Mouse (Mus musculus) activated CD4-positive, CD25-positive, alpha-beta regulatory T cell, adult 4 months (primary cell): ENCODE results near the gene Tuba3b. TPM values are rescaled to one million over a fixed set of nuclear protein-coding genes. Genes with fewer than 3 reads are reported as not detected.

Source experiments
- ATAC-seq: one replicate; pipeline ENCODE4 v1.8.0; 2017
- polyA plus RNA-seq, 2 experiments: library from polyadenylated mRNA; unstranded; fragments of 100-300 nt; shearing (Covaris generic); gene quantifications; one replicate each; pipeline ENCODE4 v1.2.1; 2017

Tuba3b gene
- polyA plus RNA-seq, result not detected

DNA sequence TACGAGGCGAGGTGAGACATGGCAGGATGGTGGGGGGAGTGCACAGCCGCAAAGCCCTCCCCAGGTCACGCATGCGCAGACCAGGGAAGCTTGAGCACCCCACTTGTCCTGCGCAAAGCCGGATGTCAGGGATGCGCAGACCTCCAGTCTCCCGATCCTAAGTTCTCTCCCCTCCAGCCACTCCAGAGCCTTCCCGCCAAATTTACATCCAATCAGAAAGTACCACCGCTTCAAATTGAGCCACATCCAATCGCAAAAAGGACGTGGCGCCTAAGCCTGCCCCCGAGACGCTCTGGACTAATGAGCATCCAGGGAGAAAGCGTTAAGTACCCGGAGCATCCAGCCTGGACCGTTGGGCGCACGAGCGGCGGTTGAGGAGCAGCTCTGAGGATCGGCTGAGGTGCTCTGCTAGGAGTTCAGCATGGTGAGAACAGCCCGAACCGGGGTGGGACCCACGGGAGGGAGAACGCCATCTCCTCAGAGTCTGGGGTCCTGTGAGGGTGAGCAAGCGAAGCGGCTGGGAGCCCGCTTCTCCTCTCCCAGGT, at the start of gene Tuba3b:
Gene Tuba3b, plus strand, starts transcription at position 92 of the 545 bp plus-strand sequence.
- ATAC-seq, result no peak

GRCm38 (mm10) chr6:145567296-145567695, 48.3 kb upstream of the Tuba3b start:
- no peak for ATAC-seq

DNA sequence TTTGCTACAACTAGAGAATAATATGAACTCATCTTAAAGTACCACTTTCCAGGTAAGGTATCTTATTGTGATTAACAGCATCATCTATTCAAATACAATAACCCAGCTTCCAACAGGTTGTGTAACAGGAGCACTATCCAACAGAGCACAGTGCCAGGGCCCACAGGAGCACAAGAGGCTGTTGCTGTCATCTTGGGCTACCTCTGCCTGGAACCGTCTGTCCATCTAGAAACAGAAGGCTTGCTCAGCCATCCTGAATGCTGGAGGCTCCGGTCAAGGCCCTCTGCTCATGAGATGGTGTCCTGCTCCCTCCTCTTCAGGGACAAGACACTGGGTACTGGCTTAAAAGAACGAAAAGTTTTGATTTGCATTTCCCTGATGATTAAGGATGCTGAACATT, 47.7 kb upstream of the Tuba3b start:
- no peak for ATAC-seq

DNA sequence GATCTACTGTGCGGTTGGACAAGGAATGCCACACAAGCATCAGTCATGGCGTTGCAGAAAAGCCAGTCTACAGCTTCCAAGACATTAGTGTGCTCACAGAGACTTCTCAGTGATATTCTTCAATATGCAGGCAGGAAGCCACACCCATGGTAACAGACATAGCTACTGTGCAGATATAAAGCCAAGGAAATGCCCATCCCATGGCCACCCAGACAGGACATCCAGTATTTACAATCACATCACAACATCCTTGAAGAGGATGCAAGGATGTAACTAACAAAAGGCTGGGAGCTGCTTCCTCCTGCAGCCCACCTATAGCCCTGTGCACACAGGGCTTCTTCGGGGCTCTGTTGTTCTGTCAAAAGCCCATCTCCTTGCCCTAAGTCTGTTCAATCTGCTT, 46.9 kb upstream of the Tuba3b start:
- ATAC-seq, result no peak

DNA sequence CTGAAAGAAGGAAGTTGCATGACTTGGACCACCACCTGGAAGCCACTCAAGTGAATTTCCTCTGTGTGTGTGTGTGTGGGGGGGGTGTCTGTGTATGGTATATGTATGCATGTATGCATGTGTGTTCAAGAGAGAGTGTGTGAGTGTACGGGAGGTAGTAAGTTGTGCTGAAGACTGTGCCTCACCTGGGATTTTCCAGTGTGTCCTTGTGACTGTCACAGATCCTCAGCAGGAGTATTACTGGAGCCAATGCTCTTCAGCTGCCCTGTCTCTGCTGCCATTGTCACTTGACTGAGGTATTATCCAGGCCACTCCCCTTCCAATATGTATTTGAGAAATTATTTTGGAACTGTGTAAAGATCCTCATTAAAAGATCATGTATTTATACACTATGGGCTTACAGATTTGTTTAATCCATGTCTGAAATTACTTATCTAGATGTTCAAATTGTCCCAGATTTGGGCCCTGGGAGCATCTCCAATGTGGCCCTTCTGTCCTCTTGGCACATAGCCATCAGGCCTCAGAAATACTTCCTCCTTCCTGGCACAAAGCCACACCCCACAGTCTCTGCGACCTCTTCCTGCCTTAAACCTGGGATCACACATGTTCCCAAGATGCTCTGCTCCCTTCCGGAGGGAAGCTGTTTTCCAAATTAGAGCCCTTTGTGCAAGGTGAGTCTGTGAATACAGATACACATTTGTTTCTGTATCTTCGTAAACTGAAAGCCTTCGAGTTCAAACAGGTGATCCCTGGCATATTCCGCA, 42.1 kb upstream of the Tuba3b start:
- no peak for ATAC-seq

DNA sequence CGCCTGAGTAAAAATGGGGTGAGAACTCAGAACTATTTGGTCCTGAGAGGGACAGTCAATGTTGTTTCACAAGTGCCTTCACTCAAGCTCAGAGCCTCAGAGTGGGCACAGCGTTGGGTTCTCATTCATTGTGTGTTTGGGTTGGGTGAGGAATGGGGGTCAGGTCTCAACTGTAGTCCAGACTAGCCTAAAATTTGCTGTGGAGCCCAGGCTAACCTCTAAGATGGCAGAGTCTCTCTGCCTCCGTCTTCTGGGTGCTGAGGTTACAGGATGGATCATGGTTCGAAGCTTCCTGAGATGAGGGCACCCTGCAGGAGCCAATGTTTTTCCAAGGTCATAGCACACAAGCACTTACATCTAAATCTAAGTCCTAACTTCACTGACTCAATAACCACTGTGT, 38.8 kb upstream of the Tuba3b start:
- no peak for ATAC-seq

- ATAC-seq, result no peak
These were observed 36.9 kb upstream of the Tuba3b start for GRCm38 (mm10) chr6:145578457-145579185.

DNA sequence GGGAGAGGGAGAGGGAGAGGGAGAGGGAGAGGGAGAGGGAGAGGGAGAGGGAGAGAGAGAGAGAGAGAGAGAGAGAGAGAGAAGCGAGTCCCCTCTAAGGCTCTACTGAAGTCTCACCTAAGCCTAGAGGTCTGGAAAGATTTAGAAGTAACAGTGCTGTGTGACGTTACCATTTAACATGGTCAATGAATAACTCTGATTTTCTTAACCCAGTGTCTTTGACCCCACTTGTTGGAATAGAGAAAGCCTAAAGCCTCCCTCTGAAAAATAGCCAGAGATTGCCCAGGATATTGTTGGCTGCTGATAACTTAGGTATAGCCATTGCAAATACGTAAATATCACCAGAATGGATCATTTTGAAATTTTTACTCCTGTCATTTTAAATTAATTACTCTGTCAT, 35.8 kb upstream of the Tuba3b start:
- no peak for ATAC-seq

DNA sequence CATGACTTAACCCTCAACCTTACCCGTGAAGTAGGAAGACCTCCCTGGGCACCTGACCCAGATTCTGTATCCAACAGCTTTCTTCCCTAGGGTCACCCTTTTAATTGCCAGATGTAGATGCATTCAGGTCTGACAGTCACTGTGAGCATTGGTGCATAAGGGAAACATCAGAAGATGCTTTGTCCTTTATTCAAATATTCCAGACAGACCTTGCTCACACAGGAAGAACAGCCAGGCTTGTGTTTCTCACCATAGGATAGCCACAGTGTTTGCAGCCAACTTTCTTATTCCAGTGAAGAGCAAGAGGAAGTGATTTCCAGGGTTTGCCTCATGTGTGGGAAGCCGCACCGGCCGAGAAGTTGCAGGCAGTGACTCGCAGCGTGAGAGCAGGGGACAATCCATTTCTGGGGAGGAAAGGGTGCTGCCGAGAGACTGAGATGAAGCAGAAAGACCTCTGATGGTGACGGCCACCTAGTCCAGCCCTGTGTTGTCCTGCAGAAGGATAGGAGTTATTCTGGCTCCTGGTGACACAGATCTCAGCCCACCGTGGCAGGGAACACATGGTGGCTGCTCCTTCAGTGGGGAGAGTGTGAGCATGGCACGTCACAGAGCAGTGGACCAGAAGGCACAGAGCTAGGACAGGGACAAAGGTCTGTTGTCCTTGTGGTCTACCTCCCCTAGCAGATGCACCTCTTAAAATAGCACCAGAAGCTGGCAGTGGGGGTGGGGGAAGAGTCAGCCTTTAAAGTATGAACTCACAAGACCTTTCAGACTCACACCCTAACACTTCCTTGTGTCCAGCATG, 34.0 kb upstream of the Tuba3b start:
- ATAC-seq, result no peak

DNA sequence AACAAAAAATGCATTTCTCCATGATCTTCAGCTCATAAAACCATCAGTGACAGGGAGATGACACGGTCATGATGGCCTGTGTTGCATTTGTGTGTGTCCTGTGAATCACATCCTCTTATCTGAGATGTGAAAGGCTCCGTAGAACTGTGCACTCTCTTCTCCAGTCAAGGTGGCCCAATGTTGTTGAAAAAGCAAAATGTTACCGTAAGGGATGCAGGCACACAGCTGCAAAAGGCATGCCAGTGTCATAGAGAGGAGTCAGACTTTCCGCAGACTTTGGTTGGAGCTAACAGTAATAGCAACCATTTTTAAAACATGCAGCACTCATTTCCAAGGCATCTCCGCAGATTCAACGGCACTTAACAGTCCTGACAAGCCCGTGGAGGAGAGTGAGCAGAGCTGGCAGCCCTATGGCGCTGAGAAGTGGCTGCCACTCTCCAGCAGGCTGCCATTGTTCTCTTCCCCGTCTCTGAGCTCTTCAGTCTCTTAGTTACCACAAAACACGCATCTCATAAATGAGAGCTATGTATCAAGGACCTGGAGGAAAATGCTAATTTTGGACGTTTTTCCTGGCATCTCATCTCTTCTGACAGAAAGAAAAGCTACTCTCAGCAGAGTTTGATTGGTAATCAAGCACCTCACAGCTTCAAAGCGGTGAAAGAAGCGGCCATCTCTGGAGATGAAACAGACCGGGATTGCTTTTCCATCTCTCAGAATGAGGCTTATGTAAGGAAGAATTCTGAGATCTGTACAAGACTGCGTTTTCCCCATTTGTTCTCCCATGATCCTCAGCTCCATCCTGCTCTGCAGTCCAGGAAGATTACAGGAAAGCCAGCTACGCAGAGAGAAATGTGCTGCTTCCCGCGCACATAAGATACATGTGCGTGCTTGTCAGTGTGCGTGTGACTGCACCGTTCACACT, 30.2 kb upstream of the Tuba3b start:
- ATAC-seq, result no peak

- ATAC-seq, result no peak
These were observed 24.9 kb upstream of the Tuba3b start for GRCm38 (mm10) chr6:145590501-145591293.

- ATAC-seq, result no peak
These were observed 24.0 kb upstream of the Tuba3b start for GRCm38 (mm10) chr6:145591578-145591977.

GRCm38 (mm10) chr6:145592036-145592435, 23.5 kb upstream of the Tuba3b start:
- no peak for ATAC-seq

GRCm38 (mm10) chr6:145592531-145592998, 23.0 kb upstream of the Tuba3b start:
- no peak for ATAC-seq

DNA sequence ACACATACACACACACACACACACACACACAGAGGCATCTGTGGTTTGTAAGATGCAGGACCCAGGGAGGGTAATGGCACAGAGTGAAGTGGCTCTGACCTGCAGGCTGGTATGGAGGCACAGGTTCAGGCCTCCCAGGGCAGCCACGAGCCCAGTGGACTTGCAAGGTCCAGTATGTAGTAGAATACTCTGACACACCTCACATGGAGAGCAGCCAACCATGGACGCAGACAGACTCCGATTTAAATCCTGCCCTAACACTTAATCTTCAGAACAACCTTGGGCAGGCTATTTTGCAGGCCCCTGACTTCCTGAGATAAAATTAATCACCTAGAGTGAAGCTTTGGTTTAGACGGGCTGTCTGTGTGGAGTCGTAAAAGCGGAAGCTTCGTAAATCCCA, 21.6 kb upstream of the Tuba3b start:
- no peak for ATAC-seq

DNA sequence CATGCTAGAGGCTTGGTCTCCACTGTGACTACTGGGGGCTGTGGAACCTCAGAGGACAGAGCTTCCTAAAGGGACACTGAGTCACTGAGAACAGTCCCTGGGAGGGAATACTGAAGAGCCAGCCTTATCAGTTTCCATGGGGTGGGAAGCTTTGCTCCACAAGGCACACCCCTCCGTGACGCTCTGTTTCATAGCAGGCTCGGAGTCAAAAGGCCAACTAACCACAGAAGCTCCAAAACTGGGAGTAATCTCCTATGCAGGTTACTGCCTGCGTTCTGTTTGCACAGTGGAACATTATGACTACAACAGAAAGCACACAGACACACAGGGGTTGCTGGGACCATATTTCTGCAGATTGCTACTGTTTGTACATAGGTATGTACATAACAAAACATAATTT, 19.7 kb upstream of the Tuba3b start:
- no peak for ATAC-seq

DNA sequence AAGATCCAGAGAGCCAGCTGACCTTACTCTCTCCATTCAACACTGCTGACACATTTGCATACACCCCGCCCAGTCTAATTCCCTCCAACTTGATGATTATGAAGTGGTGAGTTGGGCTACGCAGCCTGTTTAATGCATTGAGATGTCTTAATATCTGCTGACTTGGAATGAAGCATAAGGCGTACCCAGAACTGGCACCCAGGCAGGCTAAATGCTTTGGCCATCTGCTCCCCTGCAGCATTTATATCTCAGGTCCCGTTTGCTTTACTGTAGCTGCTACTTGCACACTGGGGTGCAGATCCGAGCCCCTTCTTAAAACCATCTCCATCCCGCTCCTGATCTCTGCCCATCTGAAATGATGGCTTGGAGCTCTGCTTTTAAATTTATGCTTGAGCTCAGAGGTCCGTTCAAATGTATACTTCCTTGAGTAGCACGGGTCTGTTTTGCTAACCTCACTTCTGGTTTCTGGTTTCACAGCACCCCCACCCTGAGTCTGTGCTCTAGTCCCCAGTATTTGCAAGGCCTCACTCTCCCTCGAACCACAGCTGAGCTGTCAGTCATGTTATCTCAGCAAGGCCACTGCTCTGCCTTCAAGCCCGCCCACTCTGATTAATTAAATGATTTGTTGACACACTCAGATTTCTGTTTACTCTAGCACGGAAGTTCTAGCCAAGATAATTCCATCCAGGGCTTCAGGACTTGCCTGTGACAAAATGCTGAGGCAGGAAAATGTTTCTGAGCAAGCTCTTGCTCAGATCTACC, 16.6 kb upstream of the Tuba3b start:
- no peak for ATAC-seq

GRCm38 (mm10) chr6:145604126-145604525, 11.4 kb upstream of the Tuba3b start:
- ATAC-seq, result no peak

DNA sequence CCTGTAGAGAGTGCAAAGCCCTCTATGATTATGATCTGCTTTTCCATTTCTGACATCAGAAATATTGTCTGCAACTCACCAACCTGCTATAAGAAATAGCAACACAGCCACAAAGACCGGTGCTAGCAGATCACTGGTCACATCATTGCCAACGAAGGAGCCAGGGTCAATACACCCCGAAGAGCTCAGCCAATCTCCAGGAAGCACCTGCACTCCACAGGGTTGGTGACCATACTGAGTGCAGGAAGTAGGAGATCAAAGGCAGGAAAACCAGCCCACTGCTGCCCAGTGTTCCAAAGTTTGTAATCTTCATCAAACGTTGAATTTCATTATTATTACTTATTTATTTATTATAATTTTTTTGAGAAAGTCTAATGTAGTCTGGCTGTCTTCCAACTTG, 10.9 kb upstream of the Tuba3b start:
- ATAC-seq, result no peak

GRCm38 (mm10) chr6:145605203-145605602, 10.4 kb upstream of the Tuba3b start:
- ATAC-seq, result no peak
